Mouse (Mus musculus) liver, postnatal 0 days (tissue): ENCODE data around the gene Gm12355.

Experiments used
- CTCF ChIP-seq: sonication (generic); IDR thresholded peaks from 2 replicates; pipeline ENCODE4 v1.5.1; 2016; ENCODE audit warnings: antibody characterized with exemption, low read depth
- EP300 ChIP-seq: IDR thresholded peaks from 2 replicates; pipeline ENCODE4 v1.6.1; 2016; ENCODE audit warnings: antibody characterized with exemption, low read depth, mild to moderate bottlenecking

DNA sequence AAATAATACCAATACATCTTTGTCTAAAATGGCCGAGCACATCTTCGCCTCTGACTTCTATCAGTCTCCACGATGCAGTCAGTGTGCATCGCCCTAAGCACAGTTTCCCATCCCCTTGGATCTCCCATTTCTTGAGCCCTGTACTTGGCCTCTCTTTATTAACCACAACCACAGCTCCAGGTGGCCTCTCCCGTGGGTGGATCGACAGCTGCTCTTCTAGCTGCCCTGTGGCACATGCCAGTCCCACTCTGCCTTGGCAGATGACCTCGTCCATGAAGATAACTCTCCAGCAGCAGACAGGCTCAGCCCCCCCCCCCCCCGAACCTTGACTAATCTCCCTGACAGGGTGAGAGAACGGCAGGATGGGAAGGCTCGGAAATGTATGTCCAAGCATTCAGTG, 30.0 kb downstream of the Gm12355 start:
- TF ChIP-seq EP300 (no peak), CTCF (no peak)
